ENCODE assay signal across 20 mouse cellular contexts in genomic region chr12:72674820-72675219, GRCm38 (mm10). TPM values are rescaled to one million over a fixed set of nuclear protein-coding genes. Genes with fewer than 3 reads are reported as not detected.
DNase-seq lines count a peak whose midpoint lies in the region; ATAC-seq lines count a peak whose summit lies in the region.
"Had no signal": no experiment of that assay in that cellular context is flagged by ENCODE, and none has a peak within 500 bp of the region (broad histone marks: within the 10 kb centered on the region; RNA-seq: fewer than 3 reads in every experiment).

No protein-coding gene starts in this region.

- no peak overlapping the region for H3K27ac ChIP-seq in embryonic facial prominence, embryonic 14.5 days (replicated peaks; ENCODE audit: low read depth, low read length)
- H3K27ac ChIP-seq in embryonic facial prominence, embryonic 10.5 days (replicated peaks), result no peak overlapping the region
- H3K27ac ChIP-seq: kidney, postnatal 0 days had no signal

- no peaks in the 10 kb centered on the region for H3K27me3 ChIP-seq in embryonic facial prominence, embryonic 14.5 days (replicated peaks; ENCODE audit: control insufficient read depth, insufficient read depth, low read length)
- H3K27me3 ChIP-seq in embryonic facial prominence, embryonic 10.5 days (replicated peaks; ENCODE audit: low read depth, poor library complexity, severe bottlenecking), result no peaks in the 10 kb centered on the region

- H3K4me3 ChIP-seq in embryonic facial prominence, embryonic 14.5 days (ENCODE audit: low read depth, low read length), result no peak overlapping the region
- no peak overlapping the region for H3K4me3 ChIP-seq in embryonic facial prominence, embryonic 10.5 days
- H3K4me3 ChIP-seq: erythroblast, embryonic 14.5 days had no signal

- ATAC-seq in embryonic facial prominence, embryonic 14.5 days (ENCODE audit: low read depth), result peak; percentile 41; the same call in 1 of the 2 replicates
- ATAC-seq: forebrain, postnatal 0 days; inflammation-experienced regulatory T-cells, adult 6 months had no signal

- no peak overlapping the region for H3K9ac ChIP-seq in embryonic facial prominence, embryonic 14.5 days (ENCODE audit: low read depth, low read length)
- H3K9ac ChIP-seq: forebrain, postnatal 0 days had no signal

- H3K4me2 ChIP-seq in embryonic facial prominence, embryonic 14.5 days (ENCODE audit: low read depth, low read length), result no peak overlapping the region

- H3K36me3 ChIP-seq in embryonic facial prominence, embryonic 14.5 days (ENCODE audit: control insufficient read depth, insufficient read depth, low read length), result no peaks in the 10 kb centered on the region
- H3K36me3 ChIP-seq in embryonic facial prominence, embryonic 10.5 days (replicated peaks), result no peaks in the 10 kb centered on the region

- H3K9me3 ChIP-seq in embryonic facial prominence, embryonic 14.5 days (ENCODE audit: control insufficient read depth, low read length), result peaks cover 2% of the 10 kb centered on the region; the same call in 1 of the 2 replicates
- H3K9me3 ChIP-seq in embryonic facial prominence, embryonic 10.5 days, result no peaks in the 10 kb centered on the region

- 72% methylated on average over 2 of the region's 2 CpGs for WGBS in embryonic facial prominence, embryonic 14.5 days
- WGBS in embryonic facial prominence, embryonic 10.5 days, result 72% methylated on average over 2 of the region's 2 CpGs

- no peak for DNase-seq in embryonic facial prominence, embryonic 14.5 days (ENCODE audit: low spot score)
- DNase-seq in embryonic facial prominence, embryonic 10.5 days (ENCODE audit: low spot score), result no peak
- DNase-seq in kidney, postnatal 10 days, result peak; percentile 19
- no peak for DNase-seq in kidney, adult 18-20 months
- peak; percentile 16 for DNase-seq in MN1 (ENCODE audit: low spot score)
- peak; percentile 16 to 31 for DNase-seq in lung, postnatal 4 days
- DNase-seq in layer of hippocampus, postnatal 14 days (ENCODE audit: low spot score in 2 of 2), result no peak
- no peak for DNase-seq in testis, postnatal 14 days (ENCODE audit: low spot score)
- DNase-seq: adrenal gland, postnatal 14 days; forebrain, postnatal 0 days; midbrain, embryonic 14.5 days; thymus, adult 18-20 months had no signal

- H3K4me1 ChIP-seq in embryonic facial prominence, embryonic 14.5 days (ENCODE audit: control insufficient read depth, insufficient read depth, low read length), result no peaks in the 10 kb centered on the region
- no peaks in the 10 kb centered on the region for H3K4me1 ChIP-seq in embryonic facial prominence, embryonic 10.5 days

RNA-seq across cellular contexts. Expression of gene Dhrs7, which starts 10.1 kb away (rescaled TPM):
- polyA plus RNA-seq in embryonic facial prominence, embryonic 14.5 days (2014; fragmentation: Nextera tagmentation; extraction: Ambion mirVana), result 37.3 and 44.6 TPM in 2 replicates
- 7.6 and 9.3 TPM in 2 replicates for polyA plus RNA-seq in embryonic facial prominence, embryonic 10.5 days (2016; fragmentation: Nextera tagmentation; extraction: Ambion mirVana)
- 10 to 100 TPM; 42.7 to 43.5 TPM for total RNA-seq in layer of hippocampus, postnatal 14 days (2021)
- polyA plus RNA-seq: erythroblast, embryonic 14.5 days had no signal

RNA-seq across cellular contexts. Expression of gene Gm4756, which starts 25.4 kb away (rescaled TPM):
- not detected in 2 replicates for polyA plus RNA-seq in embryonic facial prominence, embryonic 14.5 days (2014; fragmentation: Nextera tagmentation; extraction: Ambion mirVana)
- not detected in 2 replicates for polyA plus RNA-seq in embryonic facial prominence, embryonic 10.5 days (2016; fragmentation: Nextera tagmentation; extraction: Ambion mirVana)
- under 1 TPM in 1 of 2 experiments, not detected in 1; 0.55 TPM for total RNA-seq in layer of hippocampus, postnatal 14 days (2021)
- total RNA-seq: adrenal gland, postnatal 14 days; forebrain, postnatal 0 days; layer of hippocampus, postnatal 10 days had no signal
- polyA plus RNA-seq: erythroblast, embryonic 14.5 days; forebrain, postnatal 0 days; gonadal fat pad, adult 2 months; kidney, postnatal 0 days; limb, embryonic 11.5 days; liver, embryonic 16.5 days; midbrain, embryonic 14.5 days; neural tube, embryonic 14.5 days had no signal

Comparison
In these comparisons a context has a peak if more than half of its experiments do, and no peak if none do; other contexts are left out.
1. DNase-seq: peak in kidney, postnatal 10 days (single experiment), MN1 (single experiment) and lung, postnatal 4 days (2 of 2); none in embryonic facial prominence, embryonic 14.5 days (single experiment), embryonic facial prominence, embryonic 10.5 days (single experiment), kidney, adult 18-20 months (single experiment), layer of hippocampus, postnatal 14 days (0 of 2) and testis, postnatal 14 days (single experiment).